Mouse (Mus musculus): Measurements from ENCODE around the gene Adamtsl2. TPM values are rescaled to one million over a fixed set of nuclear protein-coding genes. Genes with fewer than 3 reads are reported as not detected.

The Adamtsl2 gene
- total and polyA plus RNA-seq, 3 experiments: 0.13 TPM; not detected in 2

DNA sequence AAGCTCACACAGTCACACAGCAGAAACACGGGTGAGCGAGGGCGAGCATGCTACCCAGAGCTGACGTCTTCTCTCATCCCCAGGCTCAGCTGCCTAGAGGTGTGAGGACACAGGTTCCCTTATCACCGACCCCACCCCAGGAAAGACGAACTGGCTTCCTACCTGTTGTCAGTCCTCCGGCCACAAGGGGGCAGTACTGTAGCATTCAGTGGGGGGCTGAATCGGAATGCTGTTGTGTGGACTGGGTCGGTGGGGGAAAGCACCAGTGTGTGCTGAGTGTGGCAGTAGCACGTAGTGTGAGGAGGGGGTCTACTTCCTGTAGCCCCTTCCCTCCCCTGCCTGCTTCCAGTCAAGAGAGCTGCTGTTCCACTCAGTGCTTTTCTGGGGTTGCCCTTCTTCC lies 46.8 kb downstream of the Adamtsl2 start:
- Histone ChIP-seq H3K4me1 (ENCODE audit: control insufficient read depth in 1 of 2, insufficient read depth in 2 of 2) (peaks cover 11 to 45% of the 10 kb centered on the region in 2 experiments), H3K27ac (ENCODE audit: insufficient read depth, low read depth) (no peak overlapping the region), H3K9me3 (replicated peaks; ENCODE audit: low read length) (peaks cover 10% of the 10 kb centered on the region), H3K79me2 (replicated peaks; ENCODE audit: control insufficient read depth, extremely low read depth, insufficient read depth, poor library complexity, severe bottlenecking) (no peaks in the 10 kb centered on the region), H3K36me3 (replicated peaks in 1 of 2; ENCODE audit: control insufficient read depth in 1 of 2, insufficient read depth in 1 of 2, low read length in 1 of 2) (no peaks in the 10 kb centered on the region), H3K9ac (ENCODE audit: insufficient read depth, low read depth) (no peak overlapping the region), H3K4me2 (ENCODE audit: insufficient read depth, low read depth, poor library complexity, severe bottlenecking) (no peak overlapping the region), H3K27me3 (replicated peaks) (peaks cover 4% of the 10 kb centered on the region), H3K4me3 (replicated peaks in 1 of 3; ENCODE audit: low read depth in 2 of 3, low read length in 2 of 3, poor library complexity in 1 of 3) (no peak overlapping the region)
- TF ChIP-seq RAD21 (IDR thresholded peaks at IDR 0.05; ENCODE audit: low read depth, low read length) (peak; percentile 51), CTCF (conservative IDR thresholded peaks at IDR 0.05 in 1 of 2, IDR thresholded peaks at IDR 0.05 in 1 of 2; ENCODE audit: low read depth in 2 of 2, low read length in 2 of 2) (peak; percentile 63 to 71), ZNF384 (IDR thresholded peaks at IDR 0.05; ENCODE audit: low read depth, low read length) (no peak), PAX5 (IDR thresholded peaks at IDR 0.05; ENCODE audit: low read length) (no peak), GABPA (IDR thresholded peaks at IDR 0.05; ENCODE audit: insufficient replicate concordance, low read depth, low read length) (no peak), POLR2AphosphoS2 (IDR thresholded peaks at IDR 0.05; ENCODE audit: low read depth, low read length) (no peak), USF2 (conservative IDR thresholded peaks at IDR 0.05; ENCODE audit: low read depth, low read length) (no peak), ZMIZ1 (IDR thresholded peaks at IDR 0.05; ENCODE audit: low read depth, low read length) (no peak), SMC3 (IDR thresholded peaks at IDR 0.05; ENCODE audit: low read depth, low read length) (peak; percentile 71), TBP (conservative IDR thresholded peaks at IDR 0.05; ENCODE audit: low read depth, low read length) (no peak), POLR2A (IDR thresholded peaks at IDR 0.05; ENCODE audit: low read depth, low read length) (no peak), ELF1 (IDR thresholded peaks at IDR 0.05; ENCODE audit: low read depth, low read length) (no peak)
- dilution Hi-C loops (cut with MboI; ENCODE audit: extremely low pct_ligation_motif_present, extremely low pct_unique_long_range_greater_than_20kb, low sequenced_read_pairs): no loop called here
- in situ Hi-C loops (cut with MboI; ENCODE audit: low pct_ligation_motif_present, low pct_unique_long_range_greater_than_20kb, low sequenced_read_pairs): no loop called here
- DNase-seq (ENCODE audit: extremely low read depth): peak; percentile 43

DNA sequence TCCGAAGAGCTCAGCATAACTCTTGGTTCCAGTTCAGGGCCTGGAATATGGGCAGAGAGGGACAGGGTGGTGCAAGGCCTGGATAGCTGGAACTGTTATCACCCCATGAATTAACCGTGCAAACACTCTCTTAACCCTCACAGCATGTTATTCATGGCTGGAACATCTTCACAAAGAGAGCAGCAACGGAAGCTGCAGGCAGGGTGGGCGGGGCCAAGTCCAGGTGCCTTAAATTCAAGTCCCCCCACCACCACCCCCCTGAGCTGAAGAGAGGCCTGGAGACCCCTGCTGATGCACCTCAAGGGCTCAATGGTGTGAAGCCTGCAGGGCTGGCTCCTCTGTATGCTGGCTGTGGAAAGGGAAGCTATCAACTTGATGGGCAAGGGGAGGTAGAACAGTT lies 47.3 kb downstream of the Adamtsl2 start:
- DNase-seq (ENCODE audit: extremely low read depth): no peak
- TF ChIP-seq GABPA (IDR thresholded peaks at IDR 0.05; ENCODE audit: insufficient replicate concordance, low read depth, low read length) (no peak), MAX (IDR thresholded peaks at IDR 0.05; ENCODE audit: low read length) (no peak), ZC3H11A (IDR thresholded peaks at IDR 0.05; ENCODE audit: low read depth, low read length) (no peak), NELFE (IDR thresholded peaks at IDR 0.05; ENCODE audit: low read depth, low read length) (no peak), KAT2A (IDR thresholded peaks at IDR 0.05; ENCODE audit: insufficient replicate concordance, low read length) (no peak), NRF1 (IDR thresholded peaks at IDR 0.05; ENCODE audit: low read depth, low read length) (no peak), MEF2A (IDR thresholded peaks at IDR 0.05; ENCODE audit: borderline replicate concordance, low read depth, low read length) (no peak), JUN (IDR thresholded peaks at IDR 0.05; ENCODE audit: insufficient read depth, low read depth, low read length) (no peak), RCOR1 (conservative IDR thresholded peaks at IDR 0.05; ENCODE audit: low read depth, low read length) (no peak), USF2 (conservative IDR thresholded peaks at IDR 0.05; ENCODE audit: low read depth, low read length) (no peak)
- no peak overlapping the region for H3K4me3 ChIP-seq (replicated peaks in 1 of 3; ENCODE audit: low read depth in 2 of 3, low read length in 2 of 3, poor library complexity in 1 of 3)

More for the DNA sequence above, 47.3 kb downstream of the Adamtsl2 start:
- H3K4me2 ChIP-seq (ENCODE audit: insufficient read depth, low read depth, poor library complexity, severe bottlenecking): no peak overlapping the region
- H3K4me1 ChIP-seq (ENCODE audit: control insufficient read depth in 1 of 2, insufficient read depth in 2 of 2): peaks cover 11 to 40% of the 10 kb centered on the region in 2 experiments
- no peaks in the 10 kb centered on the region for H3K36me3 ChIP-seq (replicated peaks in 1 of 2; ENCODE audit: control insufficient read depth in 1 of 2, insufficient read depth in 1 of 2, low read length in 1 of 2)
- dilution Hi-C loops (cut with MboI; ENCODE audit: extremely low pct_ligation_motif_present, extremely low pct_unique_long_range_greater_than_20kb, low sequenced_read_pairs) (no loop called here), in situ Hi-C loops (cut with MboI; ENCODE audit: low pct_ligation_motif_present, low pct_unique_long_range_greater_than_20kb, low sequenced_read_pairs) (no loop called here)
- peaks cover 8% of the 10 kb centered on the region for H3K27me3 ChIP-seq (replicated peaks)
- no peaks in the 10 kb centered on the region for H3K79me2 ChIP-seq (replicated peaks; ENCODE audit: control insufficient read depth, extremely low read depth, insufficient read depth, poor library complexity, severe bottlenecking)
- no peak overlapping the region for H3K27ac ChIP-seq (ENCODE audit: insufficient read depth, low read depth)
- no peak overlapping the region for H3K9ac ChIP-seq (ENCODE audit: insufficient read depth, low read depth)
- peaks cover 10% of the 10 kb centered on the region for H3K9me3 ChIP-seq (replicated peaks; ENCODE audit: low read length)

Measured in CH12.LX (cell line).